Comparison of ENCODE assay signal across 14 mouse cellular contexts in the genomic region with DNA sequence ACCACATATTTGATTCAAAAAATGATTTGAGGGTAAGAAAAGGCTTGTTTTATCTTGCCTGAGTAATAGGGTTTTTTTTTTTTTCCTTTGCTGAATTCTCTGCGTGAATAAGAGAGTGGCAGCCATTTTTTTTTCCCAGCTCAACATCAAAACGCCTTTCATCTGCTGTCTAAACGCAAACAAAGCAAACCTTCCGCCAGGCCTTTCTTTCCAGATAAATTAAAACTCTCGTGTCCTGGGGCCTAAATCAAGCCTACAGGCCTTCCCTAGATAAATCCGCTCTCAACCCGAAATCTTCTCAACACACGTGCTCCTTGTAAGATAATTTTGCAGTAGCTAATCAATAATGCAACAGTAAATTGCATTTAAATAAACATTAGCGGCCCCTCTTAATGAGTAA.
DNase-seq lines count a peak whose midpoint lies in the region; ATAC-seq lines count a peak whose summit lies in the region.
"Had no signal": no experiment of that assay in that cellular context is flagged by ENCODE, and none has a peak within 500 bp of the region (broad histone marks: within the 10 kb centered on the region; RNA-seq: fewer than 3 reads in every experiment).

No protein-coding gene starts in this region.

- H3K4me1 ChIP-seq in forebrain, embryonic 12.5 days, result no peaks in the 10 kb centered on the region; the same call in 1 of the 2 replicates
- peaks cover 10% of the 10 kb centered on the region for H3K4me1 ChIP-seq in hindbrain, embryonic 14.5 days (replicated peaks; ENCODE audit: control insufficient read depth, insufficient read depth, low read length)
- peaks cover 6% of the 10 kb centered on the region; the same call in 1 of the 2 replicates for H3K4me1 ChIP-seq in midbrain, embryonic 16.5 days (ENCODE audit: control insufficient read depth, insufficient read depth, low read length)
- H3K4me1 ChIP-seq: embryonic facial prominence, embryonic 15.5 days; limb, embryonic 15.5 days; megakaryocyte, embryonic 14.5 days had no signal

- H3K4me3 ChIP-seq in forebrain, embryonic 12.5 days (replicated peaks), result no peak overlapping the region
- 0 out of 2 replicates have a peak overlapping the region, but pooled peaks have one; percentile 5 for H3K4me3 ChIP-seq in hindbrain, embryonic 14.5 days (replicated peaks; ENCODE audit: low read length)
- no peak overlapping the region for H3K4me3 ChIP-seq in midbrain, embryonic 16.5 days (ENCODE audit: low read depth, low read length)
- H3K4me3 ChIP-seq: embryonic facial prominence, embryonic 15.5 days; limb, embryonic 15.5 days; megakaryocyte, embryonic 14.5 days had no signal

- DNase-seq in embryo, embryonic 10.5 days (ENCODE audit: low spot score), result peak; percentile 32
- peak; percentile 76 for DNase-seq in hindbrain, embryonic 14.5 days (ENCODE audit: low spot score)
- DNase-seq in thymus, postnatal 4 days, result no peak
- DNase-seq in cerebellum, adult 18-20 months, result no peak
- DNase-seq in yolk sac, embryonic 10.5 days (ENCODE audit: low spot score), result no peak
- DNase-seq: cerebellum, postnatal 10 days; lung, adult 2 months had no signal

- H3K9me3 ChIP-seq in forebrain, embryonic 12.5 days, result no peaks in the 10 kb centered on the region
- no peaks in the 10 kb centered on the region for H3K9me3 ChIP-seq in hindbrain, embryonic 14.5 days (ENCODE audit: control insufficient read depth, low read length)
- no peaks in the 10 kb centered on the region for H3K9me3 ChIP-seq in midbrain, embryonic 16.5 days (replicated peaks; ENCODE audit: control insufficient read depth, low read length, poor library complexity, severe bottlenecking)
- H3K9me3 ChIP-seq: embryonic facial prominence, embryonic 15.5 days; limb, embryonic 15.5 days; megakaryocyte, embryonic 14.5 days had no signal

- no peaks in the 10 kb centered on the region for H3K27me3 ChIP-seq in forebrain, embryonic 12.5 days
- no peaks in the 10 kb centered on the region for H3K27me3 ChIP-seq in hindbrain, embryonic 14.5 days (ENCODE audit: control insufficient read depth, insufficient read depth, low read length)
- no peaks in the 10 kb centered on the region for H3K27me3 ChIP-seq in midbrain, embryonic 16.5 days (ENCODE audit: control insufficient read depth, insufficient read depth, low read depth, low read length)
- H3K27me3 ChIP-seq: CH12.LX; embryonic facial prominence, embryonic 15.5 days; limb, embryonic 15.5 days; megakaryocyte, embryonic 14.5 days had no signal

- H3K36me3 ChIP-seq in forebrain, embryonic 12.5 days (replicated peaks), result no peaks in the 10 kb centered on the region
- H3K36me3 ChIP-seq in hindbrain, embryonic 14.5 days (replicated peaks; ENCODE audit: control insufficient read depth, insufficient read depth), result no peaks in the 10 kb centered on the region
- no peaks in the 10 kb centered on the region for H3K36me3 ChIP-seq in midbrain, embryonic 16.5 days (ENCODE audit: control insufficient read depth, insufficient read depth, low read length)
- H3K36me3 ChIP-seq: embryonic facial prominence, embryonic 15.5 days; limb, embryonic 15.5 days had no signal

- no peak overlapping the region for H3K9ac ChIP-seq in forebrain, embryonic 12.5 days
- peak overlapping the region; percentile 54 for H3K9ac ChIP-seq in hindbrain, embryonic 14.5 days
- H3K9ac ChIP-seq in midbrain, embryonic 16.5 days (ENCODE audit: low read depth, low read length), result peak overlapping the region; percentile 44; the same call in 1 of the 2 replicates
- H3K9ac ChIP-seq: embryonic facial prominence, embryonic 15.5 days; limb, embryonic 15.5 days had no signal

- WGBS in forebrain, embryonic 12.5 days, result 18% methylated on average over 9 of the region's 9 CpGs
- WGBS in hindbrain, embryonic 14.5 days, result 13% methylated on average over 9 of the region's 9 CpGs
- 13% methylated on average over 9 of the region's 9 CpGs for WGBS in midbrain, embryonic 16.5 days

- peak; percentile 43; the same call in 1 of the 2 replicates for ATAC-seq in forebrain, embryonic 12.5 days (ENCODE audit: low FRiP score)
- peak; percentile 61 for ATAC-seq in hindbrain, embryonic 14.5 days (ENCODE audit: low FRiP score)
- ATAC-seq in midbrain, embryonic 16.5 days, result peak; percentile 81
- ATAC-seq: activated CD4-positive, CD25-positive, alpha-beta regulatory T cell, adult 4 months had no signal

- H3K27ac ChIP-seq in forebrain, embryonic 12.5 days, result peak overlapping the region; percentile 66
- H3K27ac ChIP-seq in hindbrain, embryonic 14.5 days, result peak overlapping the region; percentile 93
- H3K27ac ChIP-seq in midbrain, embryonic 16.5 days (ENCODE audit: low read length), result peak overlapping the region; percentile 92
- H3K27ac ChIP-seq: embryonic facial prominence, embryonic 15.5 days; limb, embryonic 15.5 days had no signal

- peak overlapping the region; percentile 19; the same call in 1 of the 2 replicates for H3K4me2 ChIP-seq in forebrain, embryonic 12.5 days
- peak overlapping the region; percentile 44 for H3K4me2 ChIP-seq in hindbrain, embryonic 14.5 days (replicated peaks)
- H3K4me2 ChIP-seq in midbrain, embryonic 16.5 days (ENCODE audit: low read length), result peak overlapping the region; percentile 44
- H3K4me2 ChIP-seq: embryonic facial prominence, embryonic 15.5 days; limb, embryonic 15.5 days had no signal

Comparison
In these comparisons a context has a peak if more than half of its experiments do, and no peak if none do; other contexts are left out.
1. DNase-seq: peak in embryo, embryonic 10.5 days (single experiment) and hindbrain, embryonic 14.5 days (single experiment); none in thymus, postnatal 4 days (single experiment), cerebellum, adult 18-20 months (0 of 2) and yolk sac, embryonic 10.5 days (single experiment).
2. Peak in every context shown above with its lines, with median percentiles within 50 percentile points of each other: ATAC-seq, H3K27ac ChIP-seq and H3K4me2 ChIP-seq.